Mouse (Mus musculus): Measurements from ENCODE around the gene Dpy19l1. TPM values are rescaled to one million over a fixed set of nuclear protein-coding genes. Genes with fewer than 3 reads are reported as not detected.

Dpy19l1 gene
- polyA plus RNA-seq, 1 experiment = 64.3 TPM

DNA sequence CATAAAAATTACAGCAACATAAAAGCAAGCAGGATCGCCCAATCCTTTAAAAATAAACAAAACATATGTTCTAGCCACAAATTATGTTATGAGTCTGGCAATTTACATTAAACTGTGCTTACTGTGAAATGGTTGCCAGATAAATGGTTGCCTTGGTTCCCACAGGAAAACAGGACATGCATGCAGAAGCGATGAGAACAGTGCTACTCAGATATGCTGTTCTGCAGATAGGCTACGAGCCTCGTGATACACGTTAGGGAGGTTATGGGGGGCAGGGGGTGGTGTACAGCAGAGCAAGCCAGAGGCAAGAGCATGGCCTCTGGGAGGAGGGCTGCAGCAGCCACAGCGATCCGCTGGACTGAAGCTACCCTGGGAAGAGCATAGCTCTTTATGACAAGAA is 29.1 kb downstream of the Dpy19l1 start:
- TF ChIP-seq POLR2A (IDR thresholded peaks at IDR 0.05; ENCODE audit: low read depth, low read length) (no peak), CTCF (IDR thresholded peaks at IDR 0.05; ENCODE audit: borderline replicate concordance, insufficient read depth, low read length) (no peak)
- Histone ChIP-seq H3K4me1 (ENCODE audit: control insufficient read depth, insufficient read depth, low read length) (no peaks in the 10 kb centered on the region; the same call in 1 of the 2 replicates), H3K27ac (ENCODE audit: insufficient read depth, low read length) (no peak overlapping the region), H3K4me3 (ENCODE audit: insufficient read depth, low read length) (no peak overlapping the region)

DNA sequence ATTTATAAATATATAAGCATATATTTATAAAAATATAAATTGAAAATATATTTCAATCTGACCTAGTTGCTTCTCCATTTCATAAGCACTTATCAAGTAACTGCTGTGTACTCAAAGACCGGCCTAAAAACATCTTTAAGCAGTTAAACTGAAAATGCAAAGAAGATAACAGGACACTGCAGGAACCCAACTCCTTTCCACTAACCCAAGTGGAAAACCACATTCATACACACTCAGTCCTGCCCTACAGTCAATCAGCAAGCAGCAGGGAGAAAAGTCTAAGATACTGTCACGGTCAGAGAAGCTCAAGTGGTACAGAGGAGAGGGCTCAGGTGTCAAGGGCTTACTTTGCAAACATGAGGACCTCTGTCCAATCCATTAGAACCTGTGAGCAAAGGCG is 30.4 kb downstream of the Dpy19l1 start:
- H3K4me1 ChIP-seq (ENCODE audit: control insufficient read depth, insufficient read depth, low read length) = no peaks in the 10 kb centered on the region; the same call in 1 of the 2 replicates
- no peak overlapping the region for H3K27ac ChIP-seq (ENCODE audit: insufficient read depth, low read length)
- TF ChIP-seq POLR2A (IDR thresholded peaks at IDR 0.05; ENCODE audit: low read depth, low read length) = no peak
- TF ChIP-seq CTCF (IDR thresholded peaks at IDR 0.05; ENCODE audit: borderline replicate concordance, insufficient read depth, low read length) = no peak
- no peak overlapping the region for H3K4me3 ChIP-seq (ENCODE audit: insufficient read depth, low read length)

DNA sequence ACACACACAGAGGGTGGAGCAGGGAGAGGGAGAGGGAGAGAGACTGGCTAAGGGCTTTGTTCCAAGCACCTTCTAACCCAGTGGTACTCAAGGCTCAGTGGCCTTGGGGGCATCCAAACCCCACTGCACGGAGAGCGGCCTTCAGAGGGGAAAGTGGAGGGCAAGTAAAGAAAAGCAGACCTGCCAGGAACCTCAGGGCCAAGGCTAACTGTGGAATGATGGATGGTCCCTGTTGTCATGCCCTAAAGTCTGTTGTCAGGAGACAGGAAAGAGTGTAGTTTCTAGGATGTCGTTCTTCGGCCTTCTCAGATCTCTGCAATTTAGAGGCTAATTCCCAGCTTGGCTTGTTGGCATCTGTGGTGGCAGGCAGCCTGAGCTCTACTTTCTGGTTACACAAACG is 32.8 kb downstream of the Dpy19l1 start:
- H3K4me3 ChIP-seq (ENCODE audit: insufficient read depth, low read length) = no peak overlapping the region
- no peak overlapping the region for H3K27ac ChIP-seq (ENCODE audit: insufficient read depth, low read length)
- H3K4me1 ChIP-seq (ENCODE audit: control insufficient read depth, insufficient read depth, low read length) = no peaks in the 10 kb centered on the region; the same call in 1 of the 2 replicates
- TF ChIP-seq POLR2A (IDR thresholded peaks at IDR 0.05; ENCODE audit: low read depth, low read length) (no peak), CTCF (IDR thresholded peaks at IDR 0.05; ENCODE audit: borderline replicate concordance, insufficient read depth, low read length) (no peak)

DNA sequence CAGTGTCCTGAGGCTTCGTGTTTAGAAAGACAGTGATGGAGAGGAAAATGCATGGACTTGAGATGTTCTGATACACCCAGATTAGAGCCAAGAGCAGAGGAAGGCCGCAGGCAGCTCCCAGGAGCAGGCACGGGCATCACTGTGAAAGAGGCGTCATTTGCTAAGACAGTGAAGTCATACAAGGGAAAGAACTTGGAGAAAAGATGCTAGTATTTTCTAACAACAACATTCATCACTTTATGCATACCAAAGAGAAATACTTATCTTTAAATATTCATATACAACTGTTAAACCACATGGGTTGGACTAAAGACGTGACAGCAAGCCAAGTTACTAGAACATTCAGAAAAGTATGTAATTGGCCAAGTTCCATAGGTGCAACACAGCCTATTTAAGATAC is 35.8 kb downstream of the Dpy19l1 start:
- TF ChIP-seq CTCF (IDR thresholded peaks at IDR 0.05; ENCODE audit: borderline replicate concordance, insufficient read depth, low read length) (no peak), POLR2A (IDR thresholded peaks at IDR 0.05; ENCODE audit: low read depth, low read length) (no peak)
- H3K27ac ChIP-seq (ENCODE audit: insufficient read depth, low read length) = no peak overlapping the region
- H3K4me3 ChIP-seq (ENCODE audit: insufficient read depth, low read length) = no peak overlapping the region
- 0 out of 2 replicates have a peak, but pooled peaks cover 3% of the 10 kb centered on the region for H3K4me1 ChIP-seq (ENCODE audit: control insufficient read depth, insufficient read depth, low read length)

DNA sequence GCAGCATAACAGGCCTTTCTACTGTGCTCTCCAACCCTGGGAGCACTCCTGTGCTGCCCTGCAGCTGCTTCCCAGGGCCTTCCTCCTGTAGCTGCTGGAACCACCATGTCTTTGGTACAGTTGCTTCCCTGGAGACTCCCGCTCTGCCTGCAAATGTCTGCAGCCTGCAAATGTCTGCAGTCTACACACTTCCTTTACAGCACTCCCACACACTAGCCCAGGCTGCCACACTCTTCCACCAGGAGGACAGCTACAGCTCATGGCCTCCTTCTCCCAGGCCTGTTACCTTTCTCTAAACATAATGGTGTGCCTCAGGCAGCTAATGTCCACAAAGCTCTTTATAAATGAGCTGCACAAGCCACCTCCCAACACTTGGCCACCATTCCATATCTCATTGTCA is 36.3 kb downstream of the Dpy19l1 start:
- Histone ChIP-seq H3K4me1 (ENCODE audit: control insufficient read depth, insufficient read depth, low read length) (0 out of 2 replicates have a peak, but pooled peaks cover 3% of the 10 kb centered on the region), H3K27ac (ENCODE audit: insufficient read depth, low read length) (no peak overlapping the region), H3K4me3 (ENCODE audit: insufficient read depth, low read length) (no peak overlapping the region)
- TF ChIP-seq POLR2A (IDR thresholded peaks at IDR 0.05; ENCODE audit: low read depth, low read length) = no peak
- TF ChIP-seq CTCF (IDR thresholded peaks at IDR 0.05; ENCODE audit: borderline replicate concordance, insufficient read depth, low read length) = no peak

DNA sequence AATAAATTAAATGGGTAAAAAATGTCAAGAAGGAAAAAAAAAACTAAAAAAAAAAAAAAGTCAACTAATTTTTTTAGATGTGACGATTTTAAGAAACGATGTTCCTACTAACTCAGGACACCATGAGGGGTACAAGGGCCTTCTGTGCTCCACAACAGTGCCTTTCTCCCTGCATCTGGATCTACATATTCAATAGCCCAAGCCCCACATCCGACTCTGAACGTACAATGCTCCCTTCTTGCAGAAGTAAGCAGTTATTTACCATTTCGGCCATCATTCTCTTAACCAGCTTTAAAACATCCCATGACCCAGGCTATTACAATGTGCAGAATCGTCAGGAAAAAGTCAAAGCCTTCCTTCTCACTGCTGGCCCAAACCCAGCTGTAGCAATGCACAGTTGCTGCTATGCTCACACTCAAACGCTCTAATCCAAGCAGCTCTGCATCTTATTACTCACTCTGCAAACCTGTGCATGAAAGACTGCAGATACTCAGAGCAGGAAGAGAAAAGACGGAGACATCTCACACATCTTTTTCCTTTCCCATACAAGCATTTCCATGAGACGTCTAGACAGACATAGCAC is 41.5 kb downstream of the Dpy19l1 start:
- TF ChIP-seq POLR2A (IDR thresholded peaks at IDR 0.05; ENCODE audit: low read depth, low read length) (no peak), CTCF (IDR thresholded peaks at IDR 0.05; ENCODE audit: borderline replicate concordance, insufficient read depth, low read length) (no peak)
- Histone ChIP-seq H3K4me3 (ENCODE audit: insufficient read depth, low read length) (no peak overlapping the region), H3K4me1 (ENCODE audit: control insufficient read depth, insufficient read depth, low read length) (0 out of 2 replicates have a peak, but pooled peaks cover 3% of the 10 kb centered on the region), H3K27ac (ENCODE audit: insufficient read depth, low read length) (no peak overlapping the region)

DNA sequence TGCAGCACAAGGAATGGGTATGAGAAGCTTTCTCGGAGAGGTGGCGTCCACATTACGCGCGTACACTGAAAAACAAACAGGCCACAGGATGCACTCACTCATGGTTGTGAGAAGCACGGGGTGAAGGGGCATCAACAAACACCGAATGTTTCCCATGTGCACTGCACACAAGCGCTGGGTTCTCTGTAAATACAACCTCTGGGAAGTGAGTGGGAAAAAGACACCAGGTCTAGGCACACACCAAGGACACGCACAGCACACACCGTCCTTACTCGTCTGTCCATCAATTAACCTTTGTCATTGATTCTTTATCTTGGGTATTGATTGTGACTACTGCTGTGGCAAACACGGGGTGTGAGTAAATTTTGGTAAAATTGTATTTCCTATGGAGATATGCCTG is 49.1 kb downstream of the Dpy19l1 start:
- TF ChIP-seq CTCF (IDR thresholded peaks at IDR 0.05; ENCODE audit: borderline replicate concordance, insufficient read depth, low read length) (no peak), POLR2A (IDR thresholded peaks at IDR 0.05; ENCODE audit: low read depth, low read length) (no peak)
- no peaks in the 10 kb centered on the region for H3K4me1 ChIP-seq (ENCODE audit: control insufficient read depth, insufficient read depth, low read length)
- H3K27ac ChIP-seq (ENCODE audit: insufficient read depth, low read length) = no peak overlapping the region
- no peak overlapping the region for H3K4me3 ChIP-seq (ENCODE audit: insufficient read depth, low read length)

DNA sequence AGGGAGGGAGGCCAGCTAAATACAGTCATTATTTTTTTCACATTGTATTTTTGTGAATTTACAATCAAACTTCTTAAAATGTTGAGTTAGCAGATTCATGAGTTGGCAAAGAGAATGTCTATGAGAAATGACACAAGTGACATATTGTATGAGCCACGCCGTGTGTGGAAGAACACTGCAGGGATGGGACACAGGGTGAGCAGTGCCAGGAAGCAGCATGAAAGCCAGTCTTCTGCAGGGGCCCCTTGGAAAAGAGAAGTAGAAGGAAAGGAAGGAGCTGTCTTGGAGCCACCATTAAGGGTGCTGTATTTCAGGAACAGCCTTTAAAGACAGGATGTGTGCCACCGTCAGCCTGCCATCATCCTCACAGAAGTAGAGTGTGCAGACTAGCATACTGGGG is 52.0 kb downstream of the Dpy19l1 start:
- H3K27ac ChIP-seq (ENCODE audit: insufficient read depth, low read length) = no peak overlapping the region
- TF ChIP-seq POLR2A (IDR thresholded peaks at IDR 0.05; ENCODE audit: low read depth, low read length) (no peak), CTCF (IDR thresholded peaks at IDR 0.05; ENCODE audit: borderline replicate concordance, insufficient read depth, low read length) (no peak)
- no peak overlapping the region for H3K4me3 ChIP-seq (ENCODE audit: insufficient read depth, low read length)
- H3K4me1 ChIP-seq (ENCODE audit: control insufficient read depth, insufficient read depth, low read length) = no peaks in the 10 kb centered on the region

DNA sequence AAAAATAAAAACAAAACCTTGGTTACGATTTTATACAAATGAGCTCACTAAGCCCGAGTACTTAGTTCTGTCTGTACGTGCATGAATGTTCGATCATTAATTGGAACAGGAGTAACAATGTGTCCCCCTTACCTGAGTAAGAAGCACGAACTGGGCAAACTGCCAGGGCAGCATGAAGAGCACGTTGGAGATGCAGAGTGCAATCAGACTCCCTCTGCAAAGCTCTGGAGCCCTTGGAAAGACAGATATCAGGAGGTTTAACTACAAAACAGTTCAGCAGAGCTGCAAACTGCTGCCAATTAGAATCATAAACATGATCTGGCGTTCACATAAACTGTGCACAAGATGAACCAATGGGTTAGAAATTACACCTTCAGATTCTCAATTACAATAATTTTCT is 52.4 kb downstream of the Dpy19l1 start:
- H3K4me3 ChIP-seq (ENCODE audit: insufficient read depth, low read length) = no peak overlapping the region
- H3K4me1 ChIP-seq (ENCODE audit: control insufficient read depth, insufficient read depth, low read length) = no peaks in the 10 kb centered on the region
- H3K27ac ChIP-seq (ENCODE audit: insufficient read depth, low read length) = no peak overlapping the region
- no peak for TF ChIP-seq CTCF (IDR thresholded peaks at IDR 0.05; ENCODE audit: borderline replicate concordance, insufficient read depth, low read length)
- no peak for TF ChIP-seq POLR2A (IDR thresholded peaks at IDR 0.05; ENCODE audit: low read depth, low read length)

DNA sequence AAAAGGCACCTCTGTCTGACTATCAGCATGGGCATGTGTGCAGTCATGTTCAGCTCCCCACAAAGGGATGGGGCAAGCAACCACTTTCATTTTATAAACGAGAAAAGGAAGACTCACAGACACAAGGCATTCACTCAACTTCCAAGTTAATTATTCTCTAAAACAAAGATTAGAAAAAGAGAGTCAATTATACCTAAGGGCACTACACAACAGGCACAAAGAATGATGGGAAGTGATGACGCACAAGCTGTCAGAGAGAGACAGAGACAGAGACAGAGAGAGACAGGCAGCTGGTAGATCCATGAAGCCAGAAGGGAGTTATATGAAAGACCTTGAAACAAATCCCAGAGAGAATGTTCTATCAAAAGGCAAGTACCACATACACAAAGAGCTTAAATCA is 68.0 kb downstream of the Dpy19l1 start:
- no peak overlapping the region for H3K27ac ChIP-seq (ENCODE audit: insufficient read depth, low read length)
- TF ChIP-seq CTCF (IDR thresholded peaks at IDR 0.05; ENCODE audit: borderline replicate concordance, insufficient read depth, low read length) = no peak
- no peak for TF ChIP-seq POLR2A (IDR thresholded peaks at IDR 0.05; ENCODE audit: low read depth, low read length)
- no peaks in the 10 kb centered on the region for H3K4me1 ChIP-seq (ENCODE audit: control insufficient read depth, insufficient read depth, low read length)
- no peak overlapping the region for H3K4me3 ChIP-seq (ENCODE audit: insufficient read depth, low read length)

All from embryonic fibroblast, embryonic 13.5 days (primary cell).